Mouse (Mus musculus) ES-E14 (cell line): ENCODE data around the gene Camk2n2. TPM values are rescaled to one million over a fixed set of nuclear protein-coding genes. Genes with fewer than 3 reads are reported as not detected.
"Not testable (repeated sequence)": the region's sequence is repeated elsewhere in the genome, so short reads cannot be mapped to it uniquely, and the experiment has no call there.

Experiments
- DNase-seq: peaks from one replicate; pipeline ENCODE4 v3.0.0-alpha.2; 2013; ENCODE audit warnings: low read depth, low spot score
- H3K27ac ChIP-seq: 2 replicates; pipeline ENCODE4 v1.5.1; 2012; ENCODE audit warnings: low read depth, mild to moderate bottlenecking, low read length, moderate library complexity, mixed read lengths; ENCODE audit not compliant: poor library complexity, insufficient read depth, severe bottlenecking
- H3K36me3 ChIP-seq: 2 replicates; pipeline ENCODE4 v1.6.1; 2012; ENCODE audit warnings: mild to moderate bottlenecking, low read length, moderate library complexity, mixed read lengths; ENCODE audit not compliant: control insufficient read depth, poor library complexity, insufficient read depth, severe bottlenecking
- H3K4me1 ChIP-seq, 2 experiments: fragments of 150-350 bp in 1 of 2; sonication (generic) in 1 of 2; 2 replicates each; pipeline ENCODE4 v1.6.1; 2012; ENCODE audit warnings: low read length in 2 of 2, mild to moderate bottlenecking in 1 of 2, mixed read lengths in 1 of 2; ENCODE audit not compliant: control insufficient read depth in 2 of 2, insufficient read depth in 2 of 2, poor library complexity in 1 of 2
- H3K4me3 ChIP-seq, 2 experiments: fragments of 150-350 bp in 1 of 2; sonication (generic) in 1 of 2; 2 replicates each; pipeline ENCODE4 v1.5.1; 2012; ENCODE audit warnings: low read length in 2 of 2, low read depth in 1 of 2, mild to moderate bottlenecking in 1 of 2, mixed read lengths in 1 of 2; ENCODE audit not compliant: insufficient read depth in 1 of 2, poor library complexity in 1 of 2, severe bottlenecking in 1 of 2
- H3K9ac ChIP-seq: 2 replicates; pipeline ENCODE4 v1.6.1; 2012; ENCODE audit warnings: low read depth, mild to moderate bottlenecking, low read length, mixed read lengths; ENCODE audit not compliant: poor library complexity, insufficient read depth, severe bottlenecking
- H3K9me3 ChIP-seq: fragments of 150-350 bp; sonication (generic); 2 replicates; pipeline ENCODE4 v1.6.1; 2012; ENCODE audit warnings: low read depth, mild to moderate bottlenecking, low read length; ENCODE audit not compliant: control insufficient read depth, insufficient read depth
- CHD2 ChIP-seq: IDR thresholded peaks from 2 replicates; pipeline ENCODE4 v1.6.1; 2014; ENCODE audit warnings: mild to moderate bottlenecking, low read depth, low read length, inconsistent platforms
- HCFC1 ChIP-seq: IDR thresholded peaks from 2 replicates; pipeline ENCODE4 v1.6.1; 2012; ENCODE audit warnings: low read length, inconsistent platforms, borderline replicate concordance; ENCODE audit not compliant: insufficient read depth
- MAFK ChIP-seq: IDR thresholded peaks from 2 replicates; pipeline ENCODE4 v1.6.1; 2014; ENCODE audit warnings: mild to moderate bottlenecking, low read depth, low read length, inconsistent platforms; ENCODE audit not compliant: insufficient read depth
- ZC3H11A ChIP-seq: IDR thresholded peaks from 2 replicates; pipeline ENCODE4 v1.6.1; 2012; ENCODE audit warnings: low read depth, mild to moderate bottlenecking, inconsistent platforms, low read length, borderline replicate concordance
- ZNF384 ChIP-seq: IDR thresholded peaks from 2 replicates; pipeline ENCODE4 v1.6.1; 2012; ENCODE audit warnings: low read depth, low read length, inconsistent platforms
- in situ Hi-C, 2 experiments: fragments of 600-800 bp; cut with MboI; formaldehyde crosslinking; loops; one replicate each; pipeline ENCODE4 v1.15.1; 2025; ENCODE audit warnings: low sequenced_read_pairs in 2 of 2, inconsistent platforms in 1 of 2; ENCODE audit not compliant: unreplicated experiment in 2 of 2
- total RNA-seq: library from RNA; depleted of rRNA; stranded (reverse); fragments of 300-350 nt; gene quantifications from 2 replicates; pipeline ENCODE4 v1.2.3, GENCODE M21; 2012; rRNA removed

Camk2n2 gene
- 0.32 and 0.58 TPM in 2 replicates for total RNA-seq

DNA sequence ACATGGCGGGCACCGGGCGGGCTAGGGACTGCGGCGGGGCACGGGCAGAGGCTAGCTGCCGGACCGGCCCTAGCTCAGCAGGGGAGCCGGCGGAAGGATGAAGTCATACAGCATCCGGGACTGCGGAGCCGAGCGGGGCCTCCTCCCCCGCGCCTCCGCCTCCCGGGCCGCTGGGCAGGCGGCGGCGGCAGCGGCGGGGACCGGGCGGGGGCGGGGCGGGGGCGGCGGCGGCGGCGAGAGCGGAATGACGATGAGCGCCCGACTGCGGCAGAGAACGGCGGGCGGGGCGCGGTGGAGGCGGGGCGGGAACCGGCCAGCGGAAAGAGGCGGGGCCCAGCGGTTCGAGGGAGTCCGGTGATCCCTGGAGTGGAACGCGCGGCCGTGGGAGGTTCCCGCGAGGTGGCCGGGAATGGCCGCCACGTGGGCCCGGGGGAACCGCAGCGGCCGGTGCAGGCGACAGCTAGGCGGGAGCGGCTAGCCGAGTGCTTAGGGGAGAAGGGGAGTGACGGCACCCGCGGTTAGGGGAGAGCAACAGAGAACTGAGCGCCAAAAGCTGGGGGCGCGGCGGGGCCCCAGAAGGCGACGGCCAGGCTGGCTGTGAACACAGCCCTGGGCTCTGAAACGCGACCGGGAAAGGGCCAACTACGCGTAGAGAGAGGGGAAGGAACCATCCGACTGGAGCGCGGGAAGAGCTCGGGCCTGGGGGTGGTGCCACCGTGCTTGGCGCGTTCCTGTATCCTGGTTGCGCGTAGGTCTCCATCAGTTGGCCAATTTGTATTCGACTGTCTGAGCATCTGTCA is at the start of gene Camk2n2:
Camk2n2 (minus strand) TSS at position 97 of the 800 bp plus-strand sequence.
- peak within 1 kb of the TSS; percentile 81 to 93 for H3K4me3 ChIP-seq
- H3K36me3 ChIP-seq: peaks cover 3% of the 10 kb centered on the region; the same call in 1 of the 2 replicates
- 0 out of 2 replicates have a peak within 1 kb of the TSS, but pooled peaks have one; percentile 39 for H3K27ac ChIP-seq
- H3K4me1 ChIP-seq: peaks cover 0 to 4% of the 10 kb centered on the region in 2 experiments; a peak in 1 of 4 replicates
- TF ChIP-seq ZNF384 (no peak), MAFK (no peak), CHD2 (no peak), HCFC1 (no peak), ZC3H11A (no peak)
- H3K9ac ChIP-seq: peak within 1 kb of the TSS; percentile 80
- DNase-seq: no peak
- in situ Hi-C loops: no loop called here
- no peaks in the 10 kb centered on the region for H3K9me3 ChIP-seq

DNA sequence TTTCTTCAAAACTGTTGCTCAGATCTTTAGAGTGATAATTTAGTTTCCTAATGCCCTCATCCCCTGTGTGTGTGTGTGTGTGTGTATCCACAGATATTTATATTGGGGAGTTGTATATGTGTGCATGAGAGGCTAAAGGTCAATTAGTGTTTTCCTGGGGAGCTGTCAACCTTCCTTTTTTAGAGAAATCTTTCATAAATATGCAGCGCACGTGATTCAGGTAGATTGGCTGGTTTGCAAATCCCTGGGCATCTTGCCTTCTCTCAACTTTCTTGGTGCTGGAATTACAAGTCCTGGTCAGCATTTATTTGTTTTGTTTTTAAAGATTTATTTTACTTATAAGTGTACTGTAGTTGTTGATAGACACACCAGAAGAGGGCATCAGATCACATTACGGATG is 49.2 kb upstream of the Camk2n2 start:
- peaks cover 8% of the 10 kb centered on the region for H3K36me3 ChIP-seq
- H3K27ac ChIP-seq: no peak overlapping the region
- DNase-seq: no peak
- H3K4me1 ChIP-seq: peaks cover 0 to 9% of the 10 kb centered on the region in 2 experiments; a peak in 1 of 4 replicates
- in situ Hi-C loops: no loop called here
- no peaks in the 10 kb centered on the region for H3K9me3 ChIP-seq
- TF ChIP-seq ZC3H11A: no peak
- TF ChIP-seq MAFK: no peak
- no peak for TF ChIP-seq ZNF384
- no peak for TF ChIP-seq HCFC1
- TF ChIP-seq CHD2: no peak
- no peak overlapping the region for H3K4me3 ChIP-seq
- no peak overlapping the region for H3K9ac ChIP-seq

DNA sequence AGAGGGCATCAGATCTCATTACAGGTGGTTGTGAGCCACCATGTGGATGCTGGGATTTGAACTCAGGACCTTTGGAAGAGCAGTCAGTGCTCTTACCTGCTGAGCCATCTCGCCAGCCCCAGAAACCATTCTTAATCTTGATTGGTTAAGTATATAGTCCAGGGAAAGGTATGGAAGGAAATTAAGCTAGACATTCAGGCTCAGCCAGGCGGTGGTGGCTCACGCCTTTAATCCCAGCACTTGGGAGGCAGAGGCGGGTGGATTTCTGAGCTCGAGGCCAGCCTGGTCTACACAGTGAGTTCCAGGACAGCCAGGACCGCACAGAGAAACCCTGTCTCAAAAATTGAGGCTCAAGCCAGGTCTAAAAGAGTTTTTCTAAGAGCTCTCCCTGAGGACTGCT is 46.9 kb upstream of the Camk2n2 start, which contains the start of gene Eif4g1:
Eif4g1 (plus strand) TSS at position 301 of the 400 bp plus-strand sequence.
- H3K36me3 ChIP-seq, H3K27ac ChIP-seq, DNase-seq, in situ Hi-C loops, H3K9ac ChIP-seq, H3K9me3 ChIP-seq, H3K4me3 ChIP-seq, H3K4me1 ChIP-seq: not testable (repeated sequence)

- no peak for TF ChIP-seq ZNF384
- TF ChIP-seq ZC3H11A: no peak
- no peak for TF ChIP-seq CHD2
- TF ChIP-seq HCFC1: no peak
- no peak for TF ChIP-seq MAFK
- Histone ChIP-seq H3K9ac (no peak overlapping the region), H3K4me1 (0 out of 4 replicates have a peak, but pooled peaks cover 0 to 2% of the 10 kb centered on the region in 2 experiments), H3K27ac (no peak overlapping the region), H3K9me3 (no peaks in the 10 kb centered on the region), H3K36me3 (peaks cover 62% of the 10 kb centered on the region), H3K4me3 (no peak overlapping the region)
- in situ Hi-C loops: no loop called here
- DNase-seq: no peak
Observed at GRCm38 (mm10) chr16:20657661-20658060, 36.6 kb upstream of the Camk2n2 start.

GRCm38 (mm10) chr16:20653315-20653714 is 32.2 kb upstream of the Camk2n2 start:
- Histone ChIP-seq H3K4me1 (0 out of 4 replicates have a peak, but pooled peaks cover 0 to 2% of the 10 kb centered on the region in 2 experiments), H3K27ac (no peak overlapping the region), H3K4me3 (no peak overlapping the region), H3K36me3 (peaks cover 26% of the 10 kb centered on the region), H3K9me3 (no peaks in the 10 kb centered on the region), H3K9ac (no peak overlapping the region)
- in situ Hi-C loops: no loop called here
- TF ChIP-seq ZC3H11A (no peak), ZNF384 (no peak), CHD2 (no peak), HCFC1 (no peak), MAFK (no peak)
- DNase-seq: no peak
